Mouse (Mus musculus) liver, postnatal 0 days (tissue): ENCODE data around the gene Mst1.

Experiments used
- CTCF ChIP-seq: sonication (generic); IDR thresholded peaks from 2 replicates; pipeline ENCODE4 v1.5.1; 2016; ENCODE audit warnings: antibody characterized with exemption, low read depth
- EP300 ChIP-seq: IDR thresholded peaks from 2 replicates; pipeline ENCODE4 v1.6.1; 2016; ENCODE audit warnings: antibody characterized with exemption, low read depth, mild to moderate bottlenecking

- TF ChIP-seq EP300 (no peak), CTCF (no peak)
These were observed 31.7 kb upstream of the Mst1 start for GRCm38 (mm10) chr9:108048566-108048955.
